Mouse (Mus musculus): ENCODE measurements around the gene Rbpms2. TPM values are rescaled to one million over a fixed set of nuclear protein-coding genes. Genes with fewer than 3 reads are reported as not detected.
"Not testable (repeated sequence)": the region's sequence is repeated elsewhere in the genome, so short reads cannot be mapped to it uniquely, and the experiment has no call there.

Gene Rbpms2
- polyA plus RNA-seq, 1 experiment from 2014 or later: 3.6 TPM

GRCm38 (mm10) chr9:65684704-65685103, 55.3 kb downstream of the Rbpms2 start:
- no peak overlapping the region for H3K4me3 ChIP-seq
- 92% methylated on average over 2 of the region's 2 CpGs for WGBS
- H3K4me1 ChIP-seq: peaks cover 39% of the 10 kb centered on the region
- no peak overlapping the region for H3K4me2 ChIP-seq (replicated peaks)
- H3K9ac ChIP-seq (replicated peaks): no peak overlapping the region
- no peaks in the 10 kb centered on the region for H3K27me3 ChIP-seq
- no peak for ATAC-seq (replicated peaks)
- H3K9me3 ChIP-seq: no peaks in the 10 kb centered on the region
- H3K36me3 ChIP-seq: peaks cover 23% of the 10 kb centered on the region
- no peak overlapping the region for H3K27ac ChIP-seq (replicated peaks)

- peaks cover 39% of the 10 kb centered on the region for H3K36me3 ChIP-seq
- WGBS: 71% methylated on average over 2 of the region's 2 CpGs
Measured at GRCm38 (mm10) chr9:65689869-65690268, 60.4 kb downstream of the Rbpms2 start.

GRCm38 (mm10) chr9:65692466-65692865, 63.0 kb downstream of the Rbpms2 start:
- no peak overlapping the region for H3K9ac ChIP-seq (replicated peaks)
- 16% methylated on average over 3 of the region's 3 CpGs for WGBS

More at GRCm38 (mm10) chr9:65689869-65690268, 60.4 kb downstream of the Rbpms2 start:
- not testable (repeated sequence) for ATAC-seq (replicated peaks); H3K27ac ChIP-seq (replicated peaks); H3K9ac ChIP-seq (replicated peaks); H3K27me3 ChIP-seq; H3K4me2 ChIP-seq (replicated peaks); H3K9me3 ChIP-seq; H3K4me3 ChIP-seq
- H3K4me1 ChIP-seq: peaks cover 23% of the 10 kb centered on the region

GRCm38 (mm10) chr9:65692959-65693603, 63.6 kb downstream of the Rbpms2 start:
- no peak overlapping the region for H3K9ac ChIP-seq (replicated peaks)
- peak overlapping the region; percentile 64 for H3K27ac ChIP-seq (replicated peaks)
- H3K4me3 ChIP-seq: no peak overlapping the region
- H3K4me2 ChIP-seq (replicated peaks): no peak overlapping the region
- H3K36me3 ChIP-seq: peaks cover 49% of the 10 kb centered on the region
- peaks cover 27% of the 10 kb centered on the region for H3K4me1 ChIP-seq
- no peaks in the 10 kb centered on the region for H3K9me3 ChIP-seq
- peak; percentile 23; the same call in 1 of the 2 replicates for ATAC-seq (replicated peaks)
- WGBS: 28% methylated on average over 5 of the region's 5 CpGs
- no peaks in the 10 kb centered on the region for H3K27me3 ChIP-seq

More at GRCm38 (mm10) chr9:65692466-65692865, 63.0 kb downstream of the Rbpms2 start:
- Histone ChIP-seq H3K27me3 (no peaks in the 10 kb centered on the region), H3K9me3 (no peaks in the 10 kb centered on the region), H3K36me3 (peaks cover 51% of the 10 kb centered on the region), H3K4me2 (replicated peaks) (no peak overlapping the region), H3K4me3 (no peak overlapping the region), H3K4me1 (peaks cover 27% of the 10 kb centered on the region), H3K27ac (replicated peaks) (peak overlapping the region; percentile 52; the same call in 1 of the 2 replicates)
- no peak for ATAC-seq (replicated peaks)

- H3K9ac ChIP-seq (replicated peaks): no peak overlapping the region
- H3K36me3 ChIP-seq: peaks cover 58% of the 10 kb centered on the region
- peak overlapping the region; percentile 25; the same call in 1 of the 2 replicates for H3K27ac ChIP-seq (replicated peaks)
- peaks cover 27% of the 10 kb centered on the region for H3K4me1 ChIP-seq
- ATAC-seq (replicated peaks): peak; percentile 27; the same call in 1 of the 2 replicates
- H3K9me3 ChIP-seq: no peaks in the 10 kb centered on the region
- no peaks in the 10 kb centered on the region for H3K27me3 ChIP-seq
- 53% methylated on average over 3 of the region's 3 CpGs for WGBS
- H3K4me3 ChIP-seq: no peak overlapping the region
- H3K4me2 ChIP-seq (replicated peaks): no peak overlapping the region
Measured at GRCm38 (mm10) chr9:65695646-65696045, 66.2 kb downstream of the Rbpms2 start.

- Histone ChIP-seq H3K27ac (replicated peaks) (peak overlapping the region; percentile 25; the same call in 1 of the 2 replicates), H3K4me3 (no peak overlapping the region), H3K9ac (replicated peaks) (no peak overlapping the region), H3K4me1 (peaks cover 27% of the 10 kb centered on the region), H3K27me3 (no peaks in the 10 kb centered on the region), H3K9me3 (no peaks in the 10 kb centered on the region), H3K36me3 (peaks cover 62% of the 10 kb centered on the region), H3K4me2 (replicated peaks) (no peak overlapping the region)
- no peak for ATAC-seq (replicated peaks)
Measured at GRCm38 (mm10) chr9:65696337-65696736, 66.9 kb downstream of the Rbpms2 start.

GRCm38 (mm10) chr9:65697356-65697755, 67.9 kb downstream of the Rbpms2 start:
- WGBS: 90% methylated on average over 7 of the region's 7 CpGs
- no peak overlapping the region for H3K27ac ChIP-seq (replicated peaks)

GRCm38 (mm10) chr9:65697992-65698391, 68.5 kb downstream of the Rbpms2 start:
- no peaks in the 10 kb centered on the region for H3K27me3 ChIP-seq
- no peaks in the 10 kb centered on the region for H3K9me3 ChIP-seq
- H3K9ac ChIP-seq (replicated peaks): no peak overlapping the region
- H3K4me1 ChIP-seq: peaks cover 18% of the 10 kb centered on the region
- no peak overlapping the region for H3K4me3 ChIP-seq
- ATAC-seq (replicated peaks): no peak
- H3K36me3 ChIP-seq: peaks cover 73% of the 10 kb centered on the region
- H3K4me2 ChIP-seq (replicated peaks): no peak overlapping the region
- no peak overlapping the region for H3K27ac ChIP-seq (replicated peaks)

More at GRCm38 (mm10) chr9:65697356-65697755, 67.9 kb downstream of the Rbpms2 start:
- Histone ChIP-seq H3K4me1 (peaks cover 23% of the 10 kb centered on the region), H3K9me3 (no peaks in the 10 kb centered on the region), H3K27me3 (no peaks in the 10 kb centered on the region), H3K9ac (replicated peaks) (no peak overlapping the region), H3K4me3 (no peak overlapping the region), H3K4me2 (replicated peaks) (no peak overlapping the region), H3K36me3 (peaks cover 66% of the 10 kb centered on the region)
- no peak for ATAC-seq (replicated peaks)

GRCm38 (mm10) chr9:65700504-65700903, 71.1 kb downstream of the Rbpms2 start:
- no peak for ATAC-seq (replicated peaks)
- H3K9me3 ChIP-seq: no peaks in the 10 kb centered on the region
- peaks cover 74% of the 10 kb centered on the region for H3K36me3 ChIP-seq
- H3K4me3 ChIP-seq: no peak overlapping the region
- 85% methylated on average over 6 of the region's 6 CpGs for WGBS
- no peak overlapping the region for H3K27ac ChIP-seq (replicated peaks)
- H3K9ac ChIP-seq (replicated peaks): no peak overlapping the region
- H3K27me3 ChIP-seq: no peaks in the 10 kb centered on the region
- H3K4me1 ChIP-seq: peaks cover 6% of the 10 kb centered on the region
- H3K4me2 ChIP-seq (replicated peaks): no peak overlapping the region

- WGBS: 91% methylated on average over 9 of the region's 9 CpGs
- H3K9me3 ChIP-seq: no peaks in the 10 kb centered on the region
- H3K4me1 ChIP-seq: no peaks in the 10 kb centered on the region
- ATAC-seq (replicated peaks): no peak
- H3K36me3 ChIP-seq: peaks cover 59% of the 10 kb centered on the region
- no peak overlapping the region for H3K4me3 ChIP-seq
- no peaks in the 10 kb centered on the region for H3K27me3 ChIP-seq
- no peak overlapping the region for H3K27ac ChIP-seq (replicated peaks)
- no peak overlapping the region for H3K9ac ChIP-seq (replicated peaks)
- no peak overlapping the region for H3K4me2 ChIP-seq (replicated peaks)
Measured at GRCm38 (mm10) chr9:65702286-65702685, 72.8 kb downstream of the Rbpms2 start.

- Histone ChIP-seq H3K27ac (replicated peaks) (no peak overlapping the region), H3K27me3 (no peaks in the 10 kb centered on the region), H3K9ac (replicated peaks) (no peak overlapping the region), H3K4me3 (no peak overlapping the region), H3K4me2 (replicated peaks) (no peak overlapping the region), H3K9me3 (no peaks in the 10 kb centered on the region), H3K36me3 (peaks cover 52% of the 10 kb centered on the region), H3K4me1 (no peaks in the 10 kb centered on the region)
- WGBS: 83% methylated on average over 7 of the region's 7 CpGs
- ATAC-seq (replicated peaks): no peak
Measured at GRCm38 (mm10) chr9:65703241-65703640, 73.8 kb downstream of the Rbpms2 start.

GRCm38 (mm10) chr9:65703926-65704595, 74.6 kb downstream of the Rbpms2 start:
- H3K27me3 ChIP-seq: no peaks in the 10 kb centered on the region

More at GRCm38 (mm10) chr9:65703926-65704595, 74.6 kb downstream of the Rbpms2 start:
- Histone ChIP-seq H3K4me1 (no peaks in the 10 kb centered on the region), H3K9ac (replicated peaks) (no peak overlapping the region), H3K27ac (replicated peaks) (no peak overlapping the region), H3K9me3 (no peaks in the 10 kb centered on the region), H3K4me2 (replicated peaks) (no peak overlapping the region), H3K36me3 (peaks cover 45% of the 10 kb centered on the region), H3K4me3 (no peak overlapping the region)
- no peak for ATAC-seq (replicated peaks)
- 89% methylated on average over 24 of the region's 24 CpGs for WGBS
